Mouse (Mus musculus) mouse trophoblast stem cell (cell line): ENCODE data around the gene Tlk2.

Experiments used
- in situ Hi-C, 2 experiments: fragments of 300-500 bp; cut with MseI, MboI; formaldehyde crosslinking; loops; 2 replicates in 1 of 2; 3 replicates in 1 of 2; pipeline ENCODE4 v1.15.1; 2025

The Tlk2 gene

DNA sequence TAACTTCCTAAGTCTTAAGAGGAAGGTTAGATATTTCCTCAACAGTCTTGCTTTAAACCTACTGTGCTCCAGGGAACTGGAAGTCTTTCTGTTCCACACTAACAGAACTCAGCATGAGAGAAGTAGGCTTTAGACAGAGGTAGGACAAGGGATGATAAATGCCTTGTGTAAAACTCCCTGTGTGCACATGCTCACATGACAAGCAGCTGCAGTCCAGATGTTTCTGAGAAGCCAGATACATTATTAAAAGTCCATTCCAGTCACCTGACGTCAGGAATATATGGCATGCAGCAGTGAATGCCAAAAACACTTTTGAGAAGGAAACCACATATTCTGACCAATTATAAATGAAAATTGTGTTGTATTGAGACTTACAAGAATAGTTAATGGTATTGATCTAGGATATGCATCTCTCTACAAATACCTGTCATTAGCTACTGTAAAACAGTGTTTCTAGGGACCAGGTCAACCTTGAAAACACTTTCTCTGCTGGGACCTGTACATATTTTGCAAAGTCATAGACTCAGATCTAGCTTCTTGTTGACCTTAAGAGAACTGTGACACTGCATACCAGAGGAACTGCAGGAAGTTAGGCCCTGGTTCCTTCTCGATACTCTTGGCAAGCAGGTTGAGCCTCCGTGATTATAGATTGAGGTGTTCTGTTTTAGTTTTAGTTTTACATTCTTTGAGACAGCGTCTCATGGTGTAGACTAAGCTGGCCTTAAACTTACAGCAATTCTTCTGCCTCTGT lies 83.2 kb downstream of the Tlk2 start:
- in situ Hi-C loops = no loop called here

DNA sequence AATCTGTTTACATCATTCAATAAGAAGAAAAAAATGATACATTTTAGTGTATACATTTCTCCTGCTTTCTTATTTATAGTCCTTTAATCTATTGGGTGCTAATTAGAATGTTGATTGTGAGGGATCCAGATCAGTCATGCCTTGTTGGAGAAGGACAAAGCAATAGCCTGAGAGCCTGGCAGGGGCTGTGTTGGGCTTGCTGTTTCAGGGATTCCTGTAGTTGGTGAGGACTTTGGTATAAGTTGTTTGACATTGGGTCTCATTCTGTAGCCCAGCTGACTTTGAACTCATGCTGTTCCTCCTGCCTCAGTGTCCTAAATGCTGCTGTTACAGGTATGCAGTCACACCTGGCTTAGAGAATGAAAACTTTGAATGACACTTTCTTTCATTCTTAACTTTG lies 85.9 kb downstream of the Tlk2 start:
- in situ Hi-C loops = no loop called here

DNA sequence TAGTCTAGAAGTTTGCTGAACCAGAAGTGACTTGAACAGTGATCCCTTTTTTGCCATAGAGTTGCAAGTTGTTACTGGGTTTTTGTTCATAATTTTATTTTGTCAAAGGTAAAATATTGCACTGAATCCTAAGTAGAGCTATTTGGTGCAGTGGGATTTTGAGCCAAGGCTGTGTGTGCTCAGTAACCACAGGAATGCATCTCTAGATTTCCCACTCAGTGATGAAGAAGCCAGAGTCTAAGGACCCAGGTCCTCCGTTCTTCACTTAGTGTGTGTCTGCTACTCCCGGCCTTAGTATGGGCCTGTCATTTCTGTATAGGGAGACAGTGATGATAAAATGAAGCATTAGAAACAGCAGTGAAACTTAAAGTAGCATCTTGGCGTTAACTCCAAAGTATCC lies 86.4 kb downstream of the Tlk2 start:
- in situ Hi-C loops = no loop called here

DNA sequence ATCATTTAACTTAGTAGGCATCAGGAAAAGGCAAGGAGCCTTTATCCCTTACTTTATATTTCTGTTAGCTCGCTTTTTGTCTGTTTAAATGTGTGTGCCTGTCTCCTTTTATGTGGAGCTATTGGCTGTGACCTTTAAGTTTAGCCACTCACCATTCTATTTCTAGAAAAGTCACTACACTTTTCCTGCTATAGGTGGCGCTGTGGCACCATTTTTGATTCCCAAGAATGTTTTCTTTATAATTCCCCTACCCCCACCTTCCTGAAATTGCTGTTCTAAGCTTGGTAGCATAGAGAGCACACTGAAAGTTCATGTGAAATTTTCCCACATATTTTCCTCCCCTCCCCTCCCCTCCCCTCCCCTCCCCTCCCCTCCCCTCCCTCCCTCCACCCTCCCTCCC lies 91.5 kb downstream of the Tlk2 start:
- in situ Hi-C loops = no loop called here

DNA sequence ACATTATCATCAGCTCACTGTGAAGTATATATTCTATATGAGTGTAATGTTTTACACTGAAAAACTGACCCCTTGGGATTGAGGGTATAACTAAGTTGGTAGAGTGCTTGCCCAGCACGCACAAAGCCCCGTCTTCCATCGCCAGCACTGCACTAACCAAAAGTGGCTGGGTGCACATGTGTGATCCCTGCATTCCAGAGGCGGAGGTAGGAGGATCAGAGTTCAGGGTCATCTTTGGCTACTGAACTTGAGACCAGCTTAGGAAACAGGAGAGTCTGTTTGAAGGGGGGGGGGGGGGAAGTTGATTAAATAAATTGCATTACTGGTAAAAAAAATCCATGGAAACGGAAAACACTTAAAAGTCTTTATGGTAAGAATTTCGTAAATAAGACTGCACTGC lies 101.8 kb downstream of the Tlk2 start:
- in situ Hi-C loops = no loop called here

DNA sequence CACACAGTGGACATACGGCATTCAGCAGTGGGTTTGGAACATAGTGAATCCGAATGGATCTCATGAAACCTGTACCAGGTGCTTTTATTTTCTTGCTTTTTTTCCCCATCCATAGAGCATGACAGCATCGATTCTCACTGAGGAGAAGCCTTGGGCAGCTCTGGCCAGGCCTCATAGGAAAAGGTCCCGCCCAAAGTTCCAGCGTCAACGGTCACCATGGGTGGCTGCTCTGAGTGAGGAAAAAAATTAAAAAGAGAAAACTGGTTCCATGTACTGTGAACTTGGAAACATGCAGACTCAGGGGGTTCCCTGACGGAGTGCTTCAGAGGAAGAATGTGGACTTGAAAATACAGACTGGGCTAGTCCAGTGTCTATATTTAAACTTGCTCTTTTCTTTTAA lies 102.7 kb downstream of the Tlk2 start:
- in situ Hi-C loops = no loop called here

DNA sequence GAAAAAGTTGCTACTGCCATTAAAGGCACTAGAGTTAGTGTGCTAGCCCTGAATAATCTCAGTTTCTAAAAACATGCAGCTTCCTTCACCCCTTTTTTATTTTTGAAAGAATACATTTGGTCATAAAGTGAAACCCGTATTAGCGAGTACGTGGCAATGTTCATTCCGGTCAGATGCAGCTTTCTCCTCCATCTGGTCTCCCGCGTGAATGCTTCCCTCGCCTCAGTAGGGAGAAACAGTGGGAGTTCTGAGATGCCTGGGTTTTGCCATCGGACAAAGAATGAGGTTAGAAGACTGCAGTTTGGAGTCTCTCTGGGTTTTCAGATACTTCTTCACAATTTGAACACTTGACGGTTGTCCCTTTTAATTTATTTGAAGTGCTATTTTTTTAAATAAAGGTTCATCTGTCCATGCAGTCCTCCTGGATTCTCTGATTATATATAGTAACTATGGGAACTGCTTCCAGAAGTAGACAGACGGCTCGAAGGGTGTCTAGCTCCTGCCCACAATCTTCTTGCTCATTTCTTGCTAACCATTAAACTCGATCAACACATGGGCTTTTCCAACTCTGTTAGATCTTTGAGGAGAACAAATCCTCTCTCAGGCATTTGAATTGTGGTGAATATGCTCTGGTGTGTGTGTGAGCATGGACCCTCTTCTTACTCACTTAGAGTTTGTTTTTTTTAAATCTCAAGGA lies 103.3 kb downstream of the Tlk2 start:
- in situ Hi-C loops = no loop called here

DNA sequence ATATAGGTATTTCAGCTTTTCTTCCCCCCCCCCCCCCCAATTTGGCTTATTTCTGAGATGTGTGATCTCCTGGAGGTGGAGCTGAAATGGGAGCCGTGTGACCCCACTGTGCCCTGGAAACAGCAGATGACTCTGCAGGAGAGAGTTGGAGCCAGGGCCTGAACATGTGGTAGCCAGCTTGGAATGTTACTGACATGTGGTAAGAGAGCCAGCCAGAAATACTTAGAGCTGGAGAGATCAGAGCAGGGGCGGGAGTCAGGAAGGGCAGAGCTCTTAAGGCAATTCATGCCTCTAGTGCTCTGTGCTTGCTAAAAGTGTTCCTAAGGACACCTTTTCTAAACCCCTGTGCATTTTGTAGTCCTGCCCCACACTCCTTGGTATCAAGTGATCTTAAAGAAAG lies 103.9 kb downstream of the Tlk2 start:
- in situ Hi-C loops = no loop called here

DNA sequence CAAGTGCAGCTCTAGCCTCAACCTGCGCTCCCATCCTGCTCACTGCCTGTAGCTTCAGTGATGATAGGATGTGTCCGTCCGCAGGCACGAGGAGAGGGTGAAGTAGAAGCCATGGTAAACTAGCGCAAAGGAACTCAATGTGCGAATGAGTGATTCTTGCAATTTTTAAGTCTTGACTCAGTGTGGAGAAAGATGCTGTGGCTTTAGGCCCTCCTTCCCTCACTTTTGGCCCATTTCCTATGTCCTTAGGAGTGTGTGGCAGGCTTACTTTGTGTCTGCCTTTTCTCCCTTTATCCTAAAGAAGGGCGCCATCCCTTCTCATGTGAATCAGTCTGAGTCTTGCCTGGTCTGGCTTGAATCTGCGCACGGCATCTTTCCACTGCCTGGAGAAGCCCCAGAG lies 104.4 kb downstream of the Tlk2 start:
- in situ Hi-C loops = no loop called here

DNA sequence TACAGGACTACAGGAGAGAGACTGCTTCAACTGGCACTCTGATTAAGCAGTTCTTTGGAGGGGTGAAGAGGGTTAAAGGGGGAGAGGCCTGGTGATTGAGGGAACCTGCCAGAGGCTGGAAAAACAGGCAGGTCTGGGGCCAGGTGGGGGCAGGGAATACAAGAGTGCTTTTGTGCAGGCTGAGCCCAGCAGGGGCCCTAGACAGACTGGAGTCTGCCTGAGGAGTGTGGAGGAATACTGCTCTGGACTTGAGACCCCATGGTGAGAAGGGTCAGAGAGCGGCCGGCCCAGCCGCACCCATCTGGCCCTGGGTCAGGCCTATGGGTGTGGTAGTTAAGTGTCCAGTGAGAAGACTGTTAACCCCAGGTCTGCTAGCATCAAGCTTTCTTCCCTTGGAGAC lies 107.1 kb downstream of the Tlk2 start:
- in situ Hi-C loops = no loop called here

DNA sequence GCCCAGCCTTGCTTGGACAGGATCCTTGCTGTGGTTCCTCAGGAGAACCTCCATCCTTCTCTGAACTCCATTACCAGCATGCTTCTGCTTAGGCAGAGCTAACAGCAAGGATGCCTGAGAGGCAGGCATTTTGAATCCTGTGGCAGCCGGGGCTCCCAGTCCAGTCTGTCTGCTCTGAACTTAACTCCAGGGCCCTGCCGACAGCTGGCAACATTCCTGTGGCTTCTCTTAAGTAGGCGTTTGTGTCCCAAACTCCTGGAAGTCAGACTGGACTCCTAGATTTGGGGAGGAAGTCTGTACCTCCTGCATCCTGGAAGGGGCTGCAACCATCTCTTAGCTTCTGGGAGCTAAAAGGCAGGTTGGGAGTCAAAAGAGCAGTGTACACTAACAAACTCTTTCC lies 110.8 kb downstream of the Tlk2 start:
- in situ Hi-C loops = no loop called here

DNA sequence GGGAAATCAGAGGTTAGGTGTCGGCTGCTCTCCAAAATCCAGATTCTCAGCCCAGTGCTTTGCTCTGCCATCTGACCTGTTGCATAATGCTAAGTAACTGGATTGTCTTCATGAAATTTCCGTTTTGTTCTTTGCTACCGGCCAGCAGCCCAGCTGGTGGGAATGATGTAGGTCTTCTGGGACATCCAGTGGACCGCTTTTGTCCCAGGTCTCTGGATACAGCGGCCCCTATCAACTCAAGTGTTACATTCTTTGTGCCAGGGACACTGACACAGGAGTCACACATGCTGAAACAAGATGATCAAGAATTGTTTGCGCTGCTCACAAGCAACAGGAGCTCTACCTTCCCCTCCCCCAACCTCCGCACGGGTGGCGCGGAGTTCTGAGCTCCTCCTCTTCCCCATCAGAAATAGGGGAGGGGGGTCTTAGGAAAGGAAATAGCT lies 113.1 kb downstream of the Tlk2 start:
- in situ Hi-C loops = no loop called here

DNA sequence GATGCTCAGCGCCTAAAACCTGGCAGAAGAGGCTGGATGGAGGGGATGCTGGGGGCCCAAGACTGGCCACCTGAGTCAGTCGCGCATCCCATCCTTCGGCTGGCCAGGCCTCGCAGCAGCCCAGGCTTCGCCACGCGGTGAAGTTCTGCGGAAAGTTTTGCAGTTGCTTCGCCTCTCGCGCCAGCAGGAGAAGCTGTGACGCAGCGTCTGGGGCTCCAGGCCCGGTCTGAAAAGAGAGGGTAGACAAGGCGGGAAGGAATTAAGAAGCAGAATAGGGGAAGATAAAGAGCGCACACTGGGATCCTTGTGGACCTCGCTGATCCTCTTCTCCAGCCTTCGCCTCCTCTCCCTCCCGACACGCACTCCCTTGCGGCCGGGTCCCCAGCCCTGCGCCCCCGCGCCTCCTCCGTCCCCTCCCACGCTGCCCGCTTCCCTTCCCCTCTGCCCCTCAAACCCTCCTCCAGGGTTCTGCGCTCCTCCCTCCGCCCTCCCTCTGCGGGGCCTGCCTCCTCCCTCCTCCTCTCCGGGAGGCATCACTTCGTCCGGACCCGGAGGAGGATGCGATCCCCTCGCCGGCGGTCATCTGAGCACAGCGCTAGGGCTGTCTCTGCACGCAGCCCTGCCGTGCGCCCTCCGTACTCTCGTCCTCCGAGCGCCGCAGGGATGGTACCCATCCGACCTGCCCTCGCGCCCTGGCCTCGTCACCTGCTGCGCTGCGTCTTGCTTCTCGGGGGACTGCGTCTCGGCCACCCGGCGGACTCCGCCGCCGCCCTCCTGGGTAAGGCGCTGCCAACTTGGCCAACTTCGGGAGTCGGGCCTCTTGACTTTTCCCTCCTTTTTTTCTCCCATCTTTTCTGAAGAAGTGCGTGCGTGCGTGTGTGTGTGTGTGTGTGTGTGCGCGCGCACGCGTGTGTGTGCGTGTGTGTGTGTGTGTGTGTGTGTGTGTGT lies 113.8 kb downstream of the Tlk2 start, which contains the start of gene Mrc2:
Gene Mrc2, plus strand, starts transcription at position 520 of the 948 bp plus-strand sequence.
- in situ Hi-C loops = no loop called here

DNA sequence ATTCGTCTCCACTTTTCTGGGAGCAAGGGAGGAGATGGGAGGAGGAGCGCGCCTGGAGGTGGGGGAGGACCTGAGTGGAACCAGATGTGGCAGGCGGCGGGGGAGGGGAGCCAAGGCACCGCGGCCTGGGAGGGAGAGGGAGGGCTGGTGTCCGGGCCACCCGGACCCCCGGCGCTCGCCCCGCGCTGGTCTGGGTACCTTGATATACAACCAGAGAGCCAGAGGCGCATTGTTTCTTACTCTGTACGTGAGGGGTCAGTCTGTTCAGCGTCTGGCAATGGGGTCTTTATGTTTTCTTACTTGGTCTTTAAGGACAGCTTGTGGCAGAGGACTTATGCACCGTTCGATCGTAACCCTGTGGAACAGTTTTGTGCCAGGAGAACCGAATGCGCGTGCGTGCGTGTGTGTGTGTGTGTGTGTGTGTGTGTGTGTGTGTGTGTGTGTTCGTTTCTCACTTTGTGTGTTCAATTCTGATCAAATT lies 114.5 kb downstream of the Tlk2 start:
- in situ Hi-C loops = no loop called here

DNA sequence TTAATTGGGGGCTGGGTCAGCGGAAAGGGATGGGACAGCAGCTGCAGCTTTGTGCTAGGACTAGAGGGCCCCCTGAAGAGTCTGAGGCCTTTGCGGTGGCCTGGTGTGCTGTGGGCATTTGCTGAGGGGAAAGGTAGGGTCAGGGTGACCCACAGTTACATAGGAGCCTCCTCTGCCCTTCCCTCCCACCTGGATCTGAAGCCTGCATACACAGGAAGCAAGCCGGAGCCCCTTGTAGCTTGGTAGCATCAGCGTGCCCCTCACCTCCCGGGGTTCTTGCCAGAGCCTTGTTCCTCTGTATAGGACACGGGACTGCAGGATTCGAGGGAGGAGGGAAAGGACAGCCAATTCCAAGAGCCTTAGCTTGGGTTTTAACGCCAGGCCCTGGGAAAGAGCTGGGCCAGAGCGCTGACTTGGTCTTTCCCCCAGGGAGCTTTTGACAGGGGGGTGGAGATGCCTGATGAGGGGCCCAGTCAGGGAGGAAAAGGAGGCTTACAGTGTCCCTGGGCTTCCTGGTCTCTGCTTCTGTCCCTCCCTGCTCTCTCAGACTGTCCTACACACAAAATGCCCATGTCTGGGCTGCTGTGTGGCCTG lies 115.4 kb downstream of the Tlk2 start:
- in situ Hi-C loops = no loop called here

DNA sequence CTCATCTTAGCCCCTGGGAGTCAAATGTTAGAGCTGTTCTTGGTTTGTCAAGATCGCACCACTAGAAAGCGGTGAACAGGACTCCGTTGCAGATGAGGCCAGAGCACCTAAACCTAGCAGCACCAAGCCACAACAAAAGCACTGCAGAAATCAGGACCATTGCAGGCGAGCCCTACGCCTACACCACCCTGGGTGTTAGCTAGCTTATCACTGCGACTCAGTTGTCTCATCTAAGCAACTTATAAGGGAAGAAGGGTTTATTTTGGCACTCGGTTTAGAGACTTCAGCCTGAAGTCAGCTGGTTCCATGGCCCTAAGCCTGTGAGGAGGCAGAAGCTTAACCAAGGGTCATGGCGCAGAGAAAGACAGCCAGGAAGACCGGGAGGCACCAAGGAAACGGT lies 117.5 kb downstream of the Tlk2 start:
- in situ Hi-C loops = no loop called here

DNA sequence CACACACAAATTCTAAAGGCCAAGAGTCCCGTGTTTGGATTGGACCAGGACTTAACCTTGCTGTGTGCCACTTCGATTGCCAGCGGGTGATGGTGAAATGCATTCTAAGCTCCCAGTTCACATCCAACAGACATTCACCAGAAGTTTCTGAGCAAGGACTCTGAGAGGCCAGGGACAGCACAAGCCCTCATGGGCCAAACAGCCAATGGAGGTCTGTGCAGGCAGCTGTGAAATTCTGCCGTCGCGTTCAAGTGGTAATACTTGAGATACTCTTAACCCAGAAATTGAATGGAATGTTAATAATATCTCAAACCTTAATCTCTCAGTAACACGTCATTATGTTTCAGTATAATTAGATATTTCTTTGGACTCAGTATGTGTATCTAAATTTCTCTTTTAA lies 131.6 kb downstream of the Tlk2 start:
- in situ Hi-C loops = no loop called here

DNA sequence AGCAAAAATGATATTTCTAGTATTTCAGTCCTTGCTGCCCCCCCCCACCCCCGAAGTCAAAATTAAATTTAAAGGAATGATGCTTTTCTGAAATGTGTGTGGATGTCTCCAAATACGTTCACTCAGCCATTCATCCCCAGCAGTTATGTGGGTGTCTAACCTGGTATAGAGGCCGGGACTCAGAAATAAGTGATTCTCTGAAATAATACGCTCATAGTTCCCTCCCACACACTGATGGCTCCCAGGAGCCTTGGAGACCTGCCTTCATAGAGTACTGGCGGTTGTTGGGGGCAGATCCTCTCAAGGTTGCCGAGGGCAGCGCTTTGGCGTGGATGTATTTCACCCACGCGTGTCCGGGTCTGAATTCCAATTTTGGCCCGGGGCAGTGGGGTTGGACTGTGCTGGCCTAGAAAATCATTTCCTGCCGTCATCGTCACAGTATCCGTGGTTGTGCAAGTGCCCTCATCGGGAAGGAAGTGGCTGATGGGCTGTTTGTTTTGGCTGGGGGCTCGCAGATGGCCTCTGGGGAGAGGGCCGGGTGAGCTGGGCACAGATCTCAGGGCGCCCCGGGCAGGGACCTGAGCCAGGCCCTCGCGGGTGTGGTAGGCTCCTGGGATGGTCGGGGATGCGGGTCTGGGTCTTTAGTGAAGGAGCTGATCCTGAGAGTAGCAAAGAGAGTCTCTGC lies 132.8 kb downstream of the Tlk2 start:
- in situ Hi-C loops = no loop called here

DNA sequence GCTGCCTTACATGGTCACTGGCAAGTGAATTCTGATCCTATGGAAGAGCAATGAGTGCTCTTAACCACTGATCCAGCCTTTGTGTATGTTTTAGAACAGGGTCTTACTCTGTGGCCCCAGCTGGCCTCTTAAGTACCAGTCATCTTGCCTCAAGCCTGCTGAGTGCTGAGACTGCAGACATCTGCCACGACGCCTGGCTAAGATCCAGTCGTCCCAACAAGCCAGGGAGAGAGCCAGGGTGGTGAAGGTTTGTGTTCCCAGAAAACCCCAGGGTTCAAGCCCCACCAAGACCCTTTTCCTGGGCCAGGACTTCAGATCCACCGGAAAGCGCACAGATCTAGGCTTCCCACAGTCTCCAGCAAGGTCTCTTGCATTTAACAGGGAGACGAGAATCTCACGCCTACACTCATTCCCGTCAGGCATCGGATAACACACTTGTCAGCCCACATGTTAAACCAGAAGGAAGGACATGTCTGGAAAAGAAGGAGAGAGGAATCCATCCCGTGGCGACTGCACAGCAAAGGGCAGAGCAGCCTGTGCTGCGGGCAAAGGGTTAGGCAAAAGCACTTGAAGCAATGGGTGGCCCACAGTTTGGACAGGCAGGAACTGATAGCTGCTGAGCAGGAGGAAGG lies 133.8 kb downstream of the Tlk2 start:
- in situ Hi-C loops = no loop called here

DNA sequence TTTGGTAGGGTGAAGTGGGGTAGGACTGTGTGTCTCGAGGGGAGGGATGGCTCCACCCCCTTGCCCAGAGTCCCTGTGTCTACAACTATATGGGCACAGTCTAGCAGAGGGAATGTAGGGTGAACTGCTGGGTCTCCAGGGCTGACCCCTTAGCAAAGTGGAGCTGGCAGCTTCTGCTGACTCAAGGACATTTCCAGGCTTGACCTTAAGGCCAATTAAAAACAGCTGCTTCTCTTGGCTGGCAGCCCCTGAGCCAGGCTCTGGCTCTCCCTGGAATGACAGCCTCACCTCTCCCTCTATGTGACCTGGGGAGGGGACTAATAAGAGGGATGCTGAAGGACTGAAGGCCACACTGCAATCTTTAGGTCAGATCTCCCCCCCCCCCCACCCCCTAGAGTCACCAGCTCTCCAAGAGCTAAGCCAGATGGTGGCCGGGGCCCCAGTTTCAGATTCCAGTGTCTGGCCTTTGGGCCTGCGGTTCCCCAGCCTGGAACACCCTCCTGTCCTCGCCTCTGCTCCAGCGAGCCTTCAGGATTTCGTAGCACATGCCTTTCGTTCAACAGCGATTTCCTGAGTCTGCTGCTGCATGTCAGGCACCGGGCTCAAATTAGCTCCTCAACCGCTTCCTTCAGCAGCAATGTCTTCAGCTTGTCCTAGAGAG lies 134.5 kb downstream of the Tlk2 start:
- in situ Hi-C loops = no loop called here
